Mouse (Mus musculus) heart, embryonic 14.5 days (tissue): ENCODE measurements around the gene Lfng. TPM values are rescaled to one million over a fixed set of nuclear protein-coding genes. Genes with fewer than 3 reads are reported as not detected.

Experiments
- ATAC-seq: fragments of 200-750 bp; cut with Nextera tagmentation; 2 replicates; pipeline ENCODE4 v1.8.0; 2017; ENCODE audit warnings: low read depth, moderate TSS enrichment; ENCODE audit not compliant: insufficient number of reproducible peaks, insufficient read depth, low FRiP score
- H3K27ac ChIP-seq, 2 experiments: fragments of 200-500 bp in 1 of 2; fragments of 300-500 bp in 1 of 2; sonication (generic) in 1 of 2; replicated peaks in 1 of 2; 2 replicates each; pipeline ENCODE4 v1.5.1; 2012 to 2014; ENCODE audit warnings: low read depth in 2 of 2, low read length in 2 of 2, control low read depth in 1 of 2, mild to moderate bottlenecking in 1 of 2, mixed read lengths in 1 of 2; ENCODE audit not compliant: control insufficient read depth in 1 of 2, insufficient read depth in 1 of 2
- H3K27me3 ChIP-seq: fragments of 300-500 bp; sonication (generic); 2 replicates; pipeline ENCODE4 v1.6.1; 2014; ENCODE audit warnings: mild to moderate bottlenecking, low read length, control low read depth; ENCODE audit not compliant: control insufficient read depth, insufficient read depth
- H3K36me3 ChIP-seq: fragments of 300-500 bp; sonication (generic); 2 replicates; pipeline ENCODE4 v1.6.1; 2014; ENCODE audit warnings: mild to moderate bottlenecking, control low read depth, low read length, mixed read lengths; ENCODE audit not compliant: control insufficient read depth, insufficient read depth
- H3K4me1 ChIP-seq, 2 experiments: fragments of 200-500 bp in 1 of 2; fragments of 300-500 bp in 1 of 2; sonication (generic) in 1 of 2; 2 replicates each; pipeline ENCODE4 v1.6.1; 2012 to 2014; ENCODE audit warnings: low read length in 2 of 2, control low read depth in 1 of 2, mixed read lengths in 1 of 2; ENCODE audit not compliant: control insufficient read depth in 2 of 2, insufficient read depth in 2 of 2
- H3K4me2 ChIP-seq: fragments of 300-500 bp; sonication (generic); 2 replicates; pipeline ENCODE4 v1.6.1; 2014; ENCODE audit warnings: mild to moderate bottlenecking, low read length
- H3K4me3 ChIP-seq, 2 experiments: fragments of 200-500 bp in 1 of 2; fragments of 300-500 bp in 1 of 2; sonication (generic) in 1 of 2; 2 replicates each; pipeline ENCODE4 v1.5.1; 2012 to 2014; ENCODE audit warnings: low read length in 2 of 2, mild to moderate bottlenecking in 2 of 2, control low read depth in 1 of 2, low read depth in 1 of 2, moderate library complexity in 1 of 2; ENCODE audit not compliant: control insufficient read depth in 1 of 2, insufficient read depth in 1 of 2
- H3K9ac ChIP-seq: fragments of 300-500 bp; sonication (generic); 2 replicates; pipeline ENCODE4 v1.6.1; 2014; ENCODE audit warnings: mild to moderate bottlenecking, low read length
- H3K9me3 ChIP-seq: fragments of 300-500 bp; sonication (generic); 2 replicates; pipeline ENCODE4 v1.6.1; 2016; ENCODE audit warnings: low read length, control low read depth; ENCODE audit not compliant: control insufficient read depth
- WGBS: fragments of 180-500 bp; shearing (Covaris S2); extraction: QIAGEN DNeasy Blood & Tissue Kit; methylation state at CpG from one replicate; pipeline ENCODE4 v1.1.7; 2014; 5-methylcytosine and 5-hydroxymethylcytosine counted together
- polyA plus RNA-seq: library from polyadenylated mRNA; unstranded; fragments of >200 nt; fragmentation: Nextera tagmentation; extraction: Ambion mirVana; gene quantifications from 2 replicates; pipeline ENCODE4 v1.2.1, GENCODE M21; 2014

Lfng gene
- 3.8 and 6.4 TPM in 2 replicates for polyA plus RNA-seq

- peaks cover 57% of the 10 kb centered on the region for H3K27me3 ChIP-seq
- peak within 1 kb of the TSS in 1 of 2 experiments; percentile 3; a peak in 1 of 4 replicates for H3K27ac ChIP-seq
- ATAC-seq = peak; percentile 29; the same call in 1 of the 2 replicates
- H3K4me2 ChIP-seq = peak within 1 kb of the TSS; percentile 76
- H3K9ac ChIP-seq = peak within 1 kb of the TSS; percentile 71
- H3K9me3 ChIP-seq = no peaks in the 10 kb centered on the region
- H3K4me3 ChIP-seq = peak within 1 kb of the TSS; percentile 46 to 51
- peaks cover 27 to 52% of the 10 kb centered on the region in 2 experiments for H3K4me1 ChIP-seq
- under 1% methylated on average over 84 of the region's 91 CpGs for WGBS
- no peaks in the 10 kb centered on the region for H3K36me3 ChIP-seq
Observed at GRCm38 (mm10) chr5:140607001-140607835, at the start of gene Lfng. Gene Lfng, plus strand, starts transcription at chr5:140607320.

GRCm38 (mm10) chr5:140562601-140563000 is 44.5 kb upstream of the Lfng start:
- no peaks in the 10 kb centered on the region for H3K36me3 ChIP-seq
- no peak overlapping the region for H3K27ac ChIP-seq
- no peaks in the 10 kb centered on the region for H3K9me3 ChIP-seq
- H3K4me1 ChIP-seq = peaks cover 10 to 11% of the 10 kb centered on the region in 2 experiments; a peak in 3 of 4 replicates
- no peak for ATAC-seq
- no peak overlapping the region for H3K4me2 ChIP-seq
- H3K27me3 ChIP-seq = no peaks in the 10 kb centered on the region
- no peak overlapping the region for H3K9ac ChIP-seq
- WGBS = 78% methylated on average over 9 of the region's 9 CpGs
- no peak overlapping the region for H3K4me3 ChIP-seq

GRCm38 (mm10) chr5:140564896-140565295 is 42.2 kb upstream of the Lfng start, which contains the start of gene Grifin:
Gene Grifin, minus strand, starts transcription at chr5:140565071.
- H3K36me3 ChIP-seq = no peaks in the 10 kb centered on the region
- H3K4me1 ChIP-seq = peaks cover 14 to 16% of the 10 kb centered on the region in 2 experiments
- H3K4me2 ChIP-seq = no peak within 1 kb of the TSS
- no peaks in the 10 kb centered on the region for H3K27me3 ChIP-seq
- 0 out of 2 replicates have a peak, but pooled peaks have one; percentile 4 for ATAC-seq
- no peak within 1 kb of the TSS for H3K4me3 ChIP-seq
- H3K27ac ChIP-seq = peak within 1 kb of the TSS in 1 of 2 experiments; percentile 16; a peak in 2 of 4 replicates
- 88% methylated on average over 4 of the region's 4 CpGs for WGBS
- no peaks in the 10 kb centered on the region for H3K9me3 ChIP-seq
- no peak within 1 kb of the TSS for H3K9ac ChIP-seq

GRCm38 (mm10) chr5:140565451-140565850 is 41.7 kb upstream of the Lfng start:
- peak; percentile 64; the same call in 1 of the 2 replicates for ATAC-seq
- Histone ChIP-seq H3K4me3 (no peak overlapping the region), H3K36me3 (no peaks in the 10 kb centered on the region), H3K9me3 (no peaks in the 10 kb centered on the region), H3K27ac (peak overlapping the region in 1 of 2 experiments; percentile 16; a peak in 2 of 4 replicates), H3K4me2 (no peak overlapping the region), H3K9ac (no peak overlapping the region), H3K4me1 (peaks cover 14 to 16% of the 10 kb centered on the region in 2 experiments), H3K27me3 (no peaks in the 10 kb centered on the region)
- WGBS = 46% methylated on average over 5 of the region's 5 CpGs

GRCm38 (mm10) chr5:140565856-140566255 is 41.3 kb upstream of the Lfng start:
- Histone ChIP-seq H3K9me3 (no peaks in the 10 kb centered on the region), H3K4me3 (no peak overlapping the region), H3K27ac (peak overlapping the region in 1 of 2 experiments; percentile 16; a peak in 2 of 4 replicates), H3K9ac (no peak overlapping the region), H3K4me2 (no peak overlapping the region), H3K4me1 (peaks cover 14 to 16% of the 10 kb centered on the region in 2 experiments), H3K27me3 (no peaks in the 10 kb centered on the region), H3K36me3 (no peaks in the 10 kb centered on the region)
- ATAC-seq = 0 out of 2 replicates have a peak, but pooled peaks have one; percentile 15
- WGBS = 50% methylated on average over 6 of the region's 6 CpGs

DNA sequence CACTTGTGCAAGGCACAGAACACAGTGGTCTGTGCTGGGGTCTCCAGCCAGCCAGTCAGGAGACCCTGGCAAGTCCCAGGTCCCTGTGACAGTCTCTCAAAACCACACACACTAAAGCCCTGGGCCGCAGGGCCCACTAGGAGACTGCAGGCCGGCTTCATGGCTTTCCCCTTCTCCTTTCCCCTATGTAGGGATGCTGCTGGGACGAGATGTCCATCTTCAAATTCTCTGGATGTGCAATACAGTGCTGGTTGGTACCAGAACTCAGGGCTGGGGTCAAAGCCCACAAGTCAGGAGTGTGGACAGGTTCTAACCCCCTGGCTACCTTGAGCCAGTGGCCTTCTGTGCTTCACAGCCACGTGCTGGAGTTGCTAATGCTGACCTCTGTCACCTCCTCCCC is 40.8 kb upstream of the Lfng start:
- Histone ChIP-seq H3K9ac (no peak overlapping the region), H3K4me2 (no peak overlapping the region), H3K4me1 (peaks cover 14 to 16% of the 10 kb centered on the region in 2 experiments), H3K4me3 (no peak overlapping the region), H3K36me3 (no peaks in the 10 kb centered on the region), H3K9me3 (no peaks in the 10 kb centered on the region), H3K27me3 (no peaks in the 10 kb centered on the region), H3K27ac (0 out of 4 replicates have a peak overlapping the region, but pooled peaks of 1 of the 2 experiments have one; percentile 16)
- ATAC-seq = no peak
- WGBS = 87% methylated on average over 4 of the region's 4 CpGs

- 44% methylated on average over 11 of the region's 11 CpGs for WGBS
Observed at GRCm38 (mm10) chr5:140567321-140567720, 39.8 kb upstream of the Lfng start.

More at GRCm38 (mm10) chr5:140567321-140567720, 39.8 kb upstream of the Lfng start:
- no peak overlapping the region for H3K27ac ChIP-seq
- no peaks in the 10 kb centered on the region for H3K9me3 ChIP-seq
- no peaks in the 10 kb centered on the region for H3K36me3 ChIP-seq
- H3K4me3 ChIP-seq = no peak overlapping the region
- H3K4me1 ChIP-seq = peaks cover 16% of the 10 kb centered on the region in 2 experiments
- H3K27me3 ChIP-seq = no peaks in the 10 kb centered on the region
- no peak overlapping the region for H3K9ac ChIP-seq
- no peak overlapping the region for H3K4me2 ChIP-seq
- no peak for ATAC-seq
